Mouse (Mus musculus): Measurements from ENCODE around the gene Kel. TPM values are rescaled to one million over a fixed set of nuclear protein-coding genes. Genes with fewer than 3 reads are reported as not detected.

Kel gene
- total RNA-seq, 1 experiment from 2014 or later: not detected

GRCm38 (mm10) chr6:41654648-41655047 lies 49.5 kb downstream of the Kel start:
- ATAC-seq (replicated peaks; ENCODE audit: insufficient number of reproducible peaks, low FRiP score, low TSS enrichment, poor library complexity, severe bottlenecking): no peak

- ATAC-seq (replicated peaks; ENCODE audit: insufficient number of reproducible peaks, low FRiP score, low TSS enrichment, poor library complexity, severe bottlenecking): no peak
Observed at GRCm38 (mm10) chr6:41653173-41653572, 51.0 kb downstream of the Kel start.

- no peak for ATAC-seq (replicated peaks; ENCODE audit: insufficient number of reproducible peaks, low FRiP score, low TSS enrichment, poor library complexity, severe bottlenecking)
Observed at GRCm38 (mm10) chr6:41646672-41647071, 57.5 kb downstream of the Kel start.

GRCm38 (mm10) chr6:41646220-41646619 lies 57.9 kb downstream of the Kel start:
- no peak for ATAC-seq (replicated peaks; ENCODE audit: insufficient number of reproducible peaks, low FRiP score, low TSS enrichment, poor library complexity, severe bottlenecking)

- ATAC-seq (replicated peaks; ENCODE audit: insufficient number of reproducible peaks, low FRiP score, low TSS enrichment, poor library complexity, severe bottlenecking): no peak
Observed at GRCm38 (mm10) chr6:41643227-41643626, 60.9 kb downstream of the Kel start.

- no peak for ATAC-seq (replicated peaks; ENCODE audit: insufficient number of reproducible peaks, low FRiP score, low TSS enrichment, poor library complexity, severe bottlenecking)
Observed at GRCm38 (mm10) chr6:41642765-41643164, 61.4 kb downstream of the Kel start.

- no peak for ATAC-seq (replicated peaks; ENCODE audit: insufficient number of reproducible peaks, low FRiP score, low TSS enrichment, poor library complexity, severe bottlenecking)
Observed at GRCm38 (mm10) chr6:41641173-41641866, 62.8 kb downstream of the Kel start.

- no peak for ATAC-seq (replicated peaks; ENCODE audit: insufficient number of reproducible peaks, low FRiP score, low TSS enrichment, poor library complexity, severe bottlenecking)
Observed at GRCm38 (mm10) chr6:41640449-41640848, 63.7 kb downstream of the Kel start.

- no peak for ATAC-seq (replicated peaks; ENCODE audit: insufficient number of reproducible peaks, low FRiP score, low TSS enrichment, poor library complexity, severe bottlenecking)
Observed at GRCm38 (mm10) chr6:41637927-41638506, 66.1 kb downstream of the Kel start.

- no peak for ATAC-seq (replicated peaks; ENCODE audit: insufficient number of reproducible peaks, low FRiP score, low TSS enrichment, poor library complexity, severe bottlenecking)
Observed at GRCm38 (mm10) chr6:41637393-41637792, 66.7 kb downstream of the Kel start.

Other genes with a start within 250 kb of the Kel start
- not detected in 3 replicates for gene Prss1, start 245.4 kb downstream of the Kel start, total RNA-seq (2017)
- not detected in 3 replicates for gene Prss2, start 182.6 kb downstream of the Kel start, total RNA-seq (2017)
- 1.6 to 4.7 TPM (median 2.0 TPM) in 3 replicates for gene Ephb6, start 98.9 kb downstream of the Kel start, total RNA-seq (2017)
- not detected in 3 replicates for gene Trpv6, start 67.9 kb downstream of the Kel start, total RNA-seq (2017)
- not detected in 3 replicates for gene Trpv5, start 23.6 kb downstream of the Kel start, total RNA-seq (2017)
- gene Llcfc1, start 19.9 kb downstream of the Kel start, total RNA-seq (2017): not detected in 3 replicates
- gene Olfr459, start 70.8 kb upstream of the Kel start, total RNA-seq (2017): not detected in 3 replicates
- gene Pip, start 143.2 kb upstream of the Kel start, total RNA-seq (2017): not detected in 3 replicates
- not detected in 3 replicates for gene Sval2, start 148.7 kb upstream of the Kel start, total RNA-seq (2017)
- not detected in 3 replicates for gene Sval1, start 247.3 kb upstream of the Kel start, total RNA-seq (2017)